Mouse (Mus musculus): ENCODE data around the gene Cenpp.

DNA sequence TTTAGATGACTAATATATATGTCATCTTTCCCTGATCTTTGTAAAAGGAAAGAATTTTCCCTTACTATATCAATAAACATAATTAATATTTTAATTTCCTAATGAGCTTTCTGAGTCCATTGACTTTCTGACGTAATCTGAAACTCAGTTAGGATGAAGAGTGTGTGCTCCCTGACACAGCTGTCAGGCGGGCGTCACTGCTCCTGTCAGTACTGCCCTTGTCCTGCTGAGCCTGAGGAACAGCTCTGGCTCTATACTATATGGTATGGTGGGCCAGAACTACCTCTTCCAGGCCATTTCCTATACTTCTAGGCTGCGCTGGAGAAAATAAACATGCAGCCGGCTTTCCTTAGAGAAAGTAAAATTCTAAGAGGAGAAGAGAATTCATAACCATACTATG, 98.1 kb downstream of the Cenpp start:
- TF ChIP-seq CTCF (IDR thresholded peaks at IDR 0.05; ENCODE audit: extremely low read depth, insufficient read depth, insufficient read length, insufficient replicate concordance): no peak
- TF ChIP-seq POLR2A (IDR thresholded peaks at IDR 0.05; ENCODE audit: low read depth, low read length): no peak

Data from spleen, adult 2 months (tissue).